Mouse (Mus musculus) CH12.LX (cell line): ENCODE measurements around the gene Myh6.

ENCODE experiments used
- ETS1 ChIP-seq: conservative IDR thresholded peaks from 2 replicates; pipeline ENCODE4 v1.6.1; 2012; ENCODE audit warnings: low read depth, mild to moderate bottlenecking, inconsistent platforms, low read length, improper control_type of control experiment, moderate library complexity
- JUND ChIP-seq: conservative IDR thresholded peaks from 2 replicates; pipeline ENCODE4 v1.6.1; 2011; ENCODE audit warnings: low read depth, low read length, improper control_type of control experiment
- NRF1 ChIP-seq: IDR thresholded peaks from 2 replicates; pipeline ENCODE4 v1.6.1; 2014; ENCODE audit warnings: low read depth, mild to moderate bottlenecking, inconsistent platforms, low read length, improper control_type of control experiment, moderate library complexity
- POLR2A ChIP-seq: IDR thresholded peaks from 2 replicates; pipeline ENCODE4 v1.6.1; 2011; ENCODE audit warnings: low read depth, mild to moderate bottlenecking, improper control_type of control experiment, low read length

- TF ChIP-seq ETS1 (no peak), NRF1 (no peak), JUND (no peak), POLR2A (no peak)
Observed at GRCm38 (mm10) chr14:54994136-54994868, 27.6 kb upstream of the Myh6 start, which contains the start of gene Myh7.
